Mouse (Mus musculus) adrenal gland, adult 8-10 months (tissue): ENCODE results near the gene Gp1bb. TPM values are rescaled to one million over a fixed set of nuclear protein-coding genes. Genes with fewer than 3 reads are reported as not detected.

Experiments used
- DNase-seq: peaks from one replicate; pipeline ENCODE4 v3.0.0; 2022
- total RNA-seq, 4 experiments: library from RNA; stranded (reverse); gene quantifications; 2 replicates each; pipeline ENCODE4 v1.2.4; 2022

Gene Gp1bb
- total RNA-seq, 4 experiments from 2014 or later = not detected

- no peak for DNase-seq
These were observed 44.5 kb downstream of the Gp1bb start for GRCm38 (mm10) chr16:18577599-18578160.

- no peak for DNase-seq
These were observed 45.1 kb downstream of the Gp1bb start for GRCm38 (mm10) chr16:18577071-18577470.

GRCm38 (mm10) chr16:18574196-18574595 lies 48.0 kb downstream of the Gp1bb start:
- peak; percentile 33 for DNase-seq

Other genes with a start within 250 kb of the Gp1bb start
- 100 to 1,000 TPM in 2 of 4 experiments, 10 to 100 TPM in 2; 79.2 to 123 (median 103) TPM for gene Txnrd2, start 196.0 kb downstream of the Gp1bb start, total RNA-seq
- gene Comt, start 195.6 kb downstream of the Gp1bb start, total RNA-seq = 100 to 1,000 TPM; 147 to 201 (median 185) TPM
- gene Gnb1l, start 123.7 kb downstream of the Gp1bb start, total RNA-seq = 1 to 10 TPM; 5.1 to 7.0 (median 6.1) TPM
- gene Rtl10, start 123.5 kb downstream of the Gp1bb start, total RNA-seq = 1 to 10 TPM; 4.9 to 8.2 (median 5.1) TPM
- not detected for gene Tbx1, start 31.7 kb downstream of the Gp1bb start, total RNA-seq
- gene Gm49601, start 4.0 kb upstream of the Gp1bb start, total RNA-seq = 1 to 10 TPM; 3.6 to 8.5 (median 5.6) TPM
- gene Sept5, start 7.6 kb upstream of the Gp1bb start, total RNA-seq = 10 to 100 TPM in 3 of 4 experiments, 1 to 10 TPM in 1; 8.5 to 18.5 (median 12.0) TPM
- 10 to 100 TPM in 1 of 4 experiments, 1 to 10 TPM in 3; 7.8 to 12.2 (median 9.4) TPM for gene Cldn5, start 154.4 kb upstream of the Gp1bb start, total RNA-seq
- 100 to 1,000 TPM; 131 to 143 (median 136) TPM for gene Ufd1, start 189.4 kb upstream of the Gp1bb start, total RNA-seq
- gene Cdc45, start 189.6 kb upstream of the Gp1bb start, total RNA-seq = 10 to 100 TPM in 2 of 4 experiments, 1 to 10 TPM in 2; 7.0 to 12.8 (median 10.0) TPM
- gene 2510002D24Rik, start 214.2 kb upstream of the Gp1bb start, total RNA-seq = 10 to 100 TPM; 18.5 to 23.9 (median 20.9) TPM
- 1 to 10 TPM; 1.7 to 7.3 (median 5.7) TPM for gene Gm28539, start 214.2 kb upstream of the Gp1bb start, total RNA-seq